Mouse (Mus musculus): Measurements from ENCODE around the gene Mtx1. TPM values are rescaled to one million over a fixed set of nuclear protein-coding genes. Genes with fewer than 3 reads are reported as not detected.
A peak's percentile ranks its signal among the peaks of the same experiment; 100 is the strongest.
"Not testable (repeated sequence)": the region's sequence is repeated elsewhere in the genome, so short reads cannot be mapped to it uniquely, and the experiment has no call there.

Gene Mtx1
- polyA plus RNA-seq, 1 experiment, result 181 TPM

- no peak overlapping the region for H3K27ac ChIP-seq (ENCODE audit: insufficient read depth, low read depth, low read length)
- WGBS, result 85% methylated on average over 4 of the region's 4 CpGs
- no peaks in the 10 kb centered on the region for H3K36me3 ChIP-seq (ENCODE audit: control insufficient read depth, insufficient read depth, low read length)
- H3K27me3 ChIP-seq (ENCODE audit: control insufficient read depth, insufficient read depth, low read length), result peaks cover 14% of the 10 kb centered on the region
- TF ChIP-seq CTCF (IDR thresholded peaks at IDR 0.05; ENCODE audit: extremely low read depth, insufficient read length, insufficient replicate concordance, low read depth, low read length), result no peak
- H3K4me3 ChIP-seq (ENCODE audit: low read depth, low read length), result no peak overlapping the region
- peaks cover 6% of the 10 kb centered on the region for H3K4me1 ChIP-seq (ENCODE audit: control insufficient read depth, insufficient read depth, insufficient read length, low read length)
These were observed 970 bp downstream of the Mtx1 start for GRCm38 (mm10) chr3:89225918-89226317.

- Histone ChIP-seq H3K36me3 (ENCODE audit: control insufficient read depth, insufficient read depth, low read length) (no peaks in the 10 kb centered on the region), H3K27me3 (ENCODE audit: control insufficient read depth, insufficient read depth, low read length) (peaks cover 13% of the 10 kb centered on the region), H3K27ac (ENCODE audit: insufficient read depth, low read depth, low read length) (no peak overlapping the region), H3K4me1 (ENCODE audit: control insufficient read depth, insufficient read depth, insufficient read length, low read length) (peaks cover 6% of the 10 kb centered on the region), H3K4me3 (ENCODE audit: low read depth, low read length) (no peak overlapping the region)
- TF ChIP-seq CTCF (IDR thresholded peaks at IDR 0.05; ENCODE audit: extremely low read depth, insufficient read length, insufficient replicate concordance, low read depth, low read length) (no peak), POLR2A (IDR thresholded peaks at IDR 0.05; ENCODE audit: low read depth, low read length) (no peak)
- 71% methylated on average over 12 of the region's 12 CpGs for WGBS
These were observed 1.5 kb downstream of the Mtx1 start for GRCm38 (mm10) chr3:89225321-89225815.

- Histone ChIP-seq H3K36me3 (ENCODE audit: control insufficient read depth, insufficient read depth, low read length) (no peaks in the 10 kb centered on the region), H3K4me1 (ENCODE audit: control insufficient read depth, insufficient read depth, insufficient read length, low read length) (peaks cover 6% of the 10 kb centered on the region), H3K27me3 (ENCODE audit: control insufficient read depth, insufficient read depth, low read length) (peaks cover 13% of the 10 kb centered on the region), H3K4me3 (ENCODE audit: low read depth, low read length) (no peak overlapping the region), H3K27ac (ENCODE audit: insufficient read depth, low read depth, low read length) (no peak overlapping the region)
- WGBS, result 79% methylated on average over 11 of the region's 11 CpGs
- TF ChIP-seq POLR2A (IDR thresholded peaks at IDR 0.05; ENCODE audit: low read depth, low read length) (no peak), CTCF (IDR thresholded peaks at IDR 0.05; ENCODE audit: extremely low read depth, insufficient read length, insufficient replicate concordance, low read depth, low read length) (no peak)
These were observed 2.1 kb downstream of the Mtx1 start for GRCm38 (mm10) chr3:89224796-89225195.

- Histone ChIP-seq H3K27ac (ENCODE audit: insufficient read depth, low read depth, low read length) (no peak overlapping the region), H3K27me3 (ENCODE audit: control insufficient read depth, insufficient read depth, low read length) (peaks cover 9% of the 10 kb centered on the region; the same call in 1 of the 2 replicates), H3K4me3 (ENCODE audit: low read depth, low read length) (no peak overlapping the region), H3K36me3 (ENCODE audit: control insufficient read depth, insufficient read depth, low read length) (no peaks in the 10 kb centered on the region), H3K4me1 (ENCODE audit: control insufficient read depth, insufficient read depth, insufficient read length, low read length) (no peaks in the 10 kb centered on the region)
- WGBS, result 84% methylated on average over 5 of the region's 5 CpGs
- TF ChIP-seq CTCF (IDR thresholded peaks at IDR 0.05; ENCODE audit: extremely low read depth, insufficient read length, insufficient replicate concordance, low read depth, low read length), result no peak
- TF ChIP-seq POLR2A (IDR thresholded peaks at IDR 0.05; ENCODE audit: low read depth, low read length), result no peak
These were observed 5.7 kb downstream of the Mtx1 start for GRCm38 (mm10) chr3:89221167-89221566.

- Histone ChIP-seq H3K27ac (ENCODE audit: insufficient read depth, low read depth, low read length) (no peak overlapping the region), H3K4me1 (ENCODE audit: control insufficient read depth, insufficient read depth, insufficient read length, low read length) (no peaks in the 10 kb centered on the region), H3K4me3 (ENCODE audit: low read depth, low read length) (no peak overlapping the region), H3K36me3 (ENCODE audit: control insufficient read depth, insufficient read depth, low read length) (no peaks in the 10 kb centered on the region), H3K27me3 (ENCODE audit: control insufficient read depth, insufficient read depth, low read length) (no peaks in the 10 kb centered on the region)
- TF ChIP-seq CTCF (IDR thresholded peaks at IDR 0.05; ENCODE audit: extremely low read depth, insufficient read length, insufficient replicate concordance, low read depth, low read length), result no peak
- no peak for TF ChIP-seq POLR2A (IDR thresholded peaks at IDR 0.05; ENCODE audit: low read depth, low read length)
- 56% methylated on average over 8 of the region's 8 CpGs for WGBS
These were observed 7.3 kb downstream of the Mtx1 start for GRCm38 (mm10) chr3:89219546-89219945.

- H3K27ac ChIP-seq (ENCODE audit: insufficient read depth, low read depth, low read length), result no peak overlapping the region
- no peaks in the 10 kb centered on the region for H3K36me3 ChIP-seq (ENCODE audit: control insufficient read depth, insufficient read depth, low read length)
- TF ChIP-seq POLR2A (IDR thresholded peaks at IDR 0.05; ENCODE audit: low read depth, low read length) (no peak), CTCF (IDR thresholded peaks at IDR 0.05; ENCODE audit: extremely low read depth, insufficient read length, insufficient replicate concordance, low read depth, low read length) (no peak)
- WGBS, result 82% methylated on average over 1 of the region's 1 CpGs
- H3K4me3 ChIP-seq (ENCODE audit: low read depth, low read length), result no peak overlapping the region
- no peaks in the 10 kb centered on the region for H3K4me1 ChIP-seq (ENCODE audit: control insufficient read depth, insufficient read depth, insufficient read length, low read length)
- no peaks in the 10 kb centered on the region for H3K27me3 ChIP-seq (ENCODE audit: control insufficient read depth, insufficient read depth, low read length)
These were observed 8.6 kb downstream of the Mtx1 start for GRCm38 (mm10) chr3:89218271-89218670.

- H3K4me1 ChIP-seq (ENCODE audit: control insufficient read depth, insufficient read depth, insufficient read length, low read length); H3K27me3 ChIP-seq (ENCODE audit: control insufficient read depth, insufficient read depth, low read length); H3K27ac ChIP-seq (ENCODE audit: insufficient read depth, low read depth, low read length); H3K36me3 ChIP-seq (ENCODE audit: control insufficient read depth, insufficient read depth, low read length); H3K4me3 ChIP-seq (ENCODE audit: low read depth, low read length): not testable (repeated sequence)
- WGBS, result 73% methylated on average over 7 of the region's 7 CpGs
These were observed 10.5 kb downstream of the Mtx1 start for GRCm38 (mm10) chr3:89216407-89216806.

GRCm38 (mm10) chr3:89215853-89216252, 11.0 kb downstream of the Mtx1 start:
- Histone ChIP-seq H3K4me1 (ENCODE audit: control insufficient read depth, insufficient read depth, insufficient read length, low read length) (peaks cover 3% of the 10 kb centered on the region; the same call in 1 of the 2 replicates), H3K27me3 (ENCODE audit: control insufficient read depth, insufficient read depth, low read length) (no peaks in the 10 kb centered on the region), H3K4me3 (ENCODE audit: low read depth, low read length) (peak overlapping the region; percentile 33), H3K27ac (ENCODE audit: insufficient read depth, low read depth, low read length) (no peak overlapping the region), H3K36me3 (ENCODE audit: control insufficient read depth, insufficient read depth, low read length) (no peaks in the 10 kb centered on the region)
- peak; percentile 85; the same call in 1 of the 2 replicates for TF ChIP-seq CTCF (IDR thresholded peaks at IDR 0.05; ENCODE audit: extremely low read depth, insufficient read length, insufficient replicate concordance, low read depth, low read length)
- no peak for TF ChIP-seq POLR2A (IDR thresholded peaks at IDR 0.05; ENCODE audit: low read depth, low read length)
- 0% methylated on average over 6 of the region's 6 CpGs for WGBS

Data from small intestine, adult 2 months (tissue).